Mouse (Mus musculus) lung, postnatal 14 days (tissue): Measurements from ENCODE around the gene Mab21l2.
A peak's percentile ranks its signal among the peaks of the same experiment; 100 is the strongest.

Source experiments
- DNase-seq: peaks from one replicate; pipeline ENCODE4 v3.0.0; 2021

Gene Mab21l2

DNA sequence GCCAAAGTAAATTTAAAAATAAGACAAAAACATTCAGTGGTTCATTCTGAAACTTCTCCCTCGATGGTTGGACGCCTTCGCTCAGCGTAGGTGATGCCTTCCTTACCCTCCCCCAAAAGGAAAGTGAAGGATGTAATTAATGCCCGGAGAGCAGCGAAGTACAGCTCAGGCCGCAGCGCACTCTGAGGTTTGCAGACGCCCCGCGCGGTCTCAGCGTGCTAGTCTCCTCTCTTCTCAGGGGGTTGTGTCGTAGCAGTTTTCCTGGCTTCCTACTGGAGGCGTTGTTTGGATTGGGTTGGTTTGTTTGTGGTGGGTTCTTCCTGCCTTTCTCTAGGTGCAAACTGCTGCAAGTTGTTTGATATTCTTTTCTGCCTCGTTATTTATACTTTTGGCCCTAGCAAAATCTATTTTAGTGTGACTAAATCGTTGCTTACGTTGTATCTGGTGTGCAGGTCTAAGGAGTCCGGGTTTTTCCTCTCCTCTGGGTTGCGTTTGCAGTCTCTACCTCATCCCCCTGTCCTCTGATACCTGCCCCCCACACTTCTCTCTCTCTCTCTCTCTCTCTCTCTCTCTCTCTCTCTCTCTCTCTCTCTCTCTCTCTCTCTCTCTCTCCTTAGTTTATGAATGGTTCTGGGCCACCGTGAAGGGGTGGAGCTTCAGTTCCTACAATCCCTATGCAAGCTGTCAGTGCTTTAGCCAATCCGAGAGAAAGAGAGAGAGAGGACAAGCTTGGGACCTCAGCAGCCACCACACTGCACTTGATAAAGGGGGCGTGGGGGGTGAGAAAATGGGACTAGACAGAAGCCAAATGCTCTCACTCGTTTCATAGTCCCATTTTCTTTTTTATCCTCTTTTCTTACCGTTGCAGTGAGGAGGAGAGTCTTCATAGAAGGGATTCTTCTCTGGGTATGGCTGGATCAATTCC lies at the start of gene Mab21l2:
Mab21l2 (minus strand) TSS at position 539 of the 925 bp plus-strand sequence.
- no peak for DNase-seq

DNA sequence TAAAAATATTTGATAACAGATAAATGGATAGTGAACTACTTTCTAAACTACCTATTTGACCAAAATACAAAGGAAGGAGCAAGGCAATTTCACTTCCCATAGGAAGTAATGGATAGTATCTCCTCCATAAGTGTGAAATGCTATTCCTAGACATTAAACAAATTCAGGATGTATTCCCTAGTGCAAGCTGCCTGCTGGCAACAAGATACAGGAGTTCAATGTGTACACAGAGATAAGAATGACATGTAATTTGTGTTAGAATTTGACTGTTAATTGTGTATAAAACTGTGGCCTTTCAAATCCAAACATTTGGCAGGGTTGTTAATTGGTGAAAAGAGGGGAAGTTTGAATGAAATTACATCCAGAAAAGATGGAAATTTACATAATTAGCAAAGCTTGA lies 26.9 kb upstream of the Mab21l2 start:
- no peak for DNase-seq

DNA sequence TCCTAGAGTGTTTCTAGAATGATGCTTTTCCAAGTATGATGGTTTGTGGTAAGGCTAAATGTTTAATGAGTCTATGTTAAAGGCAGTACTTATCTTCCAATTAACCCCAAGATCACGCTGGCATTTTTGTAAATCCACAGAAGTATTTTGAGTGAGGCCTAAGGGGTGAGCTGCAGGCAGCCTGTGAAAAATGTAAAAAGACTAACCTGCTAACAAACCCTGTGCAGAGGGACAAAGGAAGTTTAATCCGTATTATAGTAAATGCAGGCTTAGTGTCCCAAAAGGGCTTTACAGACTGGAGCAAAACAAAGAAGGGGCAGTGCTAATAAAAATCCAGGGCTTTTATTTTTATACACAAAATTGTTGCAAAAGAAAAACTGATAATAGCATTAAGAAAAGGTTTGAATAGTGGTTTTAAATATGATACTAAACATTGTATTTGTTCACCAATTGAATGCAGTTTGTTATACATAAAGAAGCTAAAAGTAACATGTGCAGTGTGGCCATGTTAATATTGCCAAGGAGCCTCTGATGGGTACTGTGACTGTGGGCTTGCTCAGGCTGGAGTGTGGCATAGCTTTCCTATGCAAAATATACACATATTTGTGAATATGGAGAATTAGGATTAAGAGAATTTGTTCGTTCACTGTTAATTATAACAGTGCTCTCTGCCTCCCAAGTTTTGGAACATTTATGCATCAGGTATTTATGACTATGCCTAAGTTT lies 24.3 kb upstream of the Mab21l2 start:
- no peak for DNase-seq

DNA sequence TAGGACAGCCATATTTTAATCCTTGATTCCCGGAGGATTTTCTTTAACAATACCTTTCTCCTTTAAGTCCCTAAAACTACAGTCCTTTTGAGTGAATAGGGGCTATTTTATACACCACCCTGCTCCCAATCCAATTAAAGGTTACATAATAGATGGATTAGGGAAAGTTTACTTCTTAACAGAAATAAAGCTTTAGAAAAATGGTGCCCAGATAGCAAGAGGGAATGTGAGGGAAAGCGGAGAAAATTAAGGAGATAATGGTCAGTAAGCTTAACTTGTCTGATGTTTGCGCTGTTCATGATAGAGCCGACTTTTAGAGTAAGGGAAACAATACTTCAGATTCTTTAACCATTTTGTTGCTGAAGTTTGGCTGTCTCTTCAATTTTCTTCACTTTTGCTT lies 23.1 kb upstream of the Mab21l2 start:
- DNase-seq = no peak

DNA sequence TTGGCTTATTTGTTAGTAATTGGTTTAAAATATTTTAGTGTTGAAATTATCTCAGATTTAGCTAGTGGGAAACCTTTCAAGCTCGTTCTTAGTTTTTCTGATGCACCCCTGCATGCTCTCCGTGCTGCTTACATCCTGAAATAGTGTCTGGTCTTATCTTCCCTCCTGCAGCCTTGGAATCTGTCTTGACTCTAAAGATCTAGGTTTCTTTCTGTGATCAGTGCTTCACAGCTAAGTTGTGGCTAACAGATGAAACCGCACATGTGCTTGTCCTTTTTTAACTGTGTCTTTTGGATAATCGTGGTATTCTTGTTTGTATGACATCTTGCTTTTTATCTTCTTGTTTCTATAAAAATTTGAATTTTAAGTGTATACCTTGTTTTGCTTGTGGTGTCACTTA lies 18.9 kb upstream of the Mab21l2 start:
- DNase-seq = no peak

DNA sequence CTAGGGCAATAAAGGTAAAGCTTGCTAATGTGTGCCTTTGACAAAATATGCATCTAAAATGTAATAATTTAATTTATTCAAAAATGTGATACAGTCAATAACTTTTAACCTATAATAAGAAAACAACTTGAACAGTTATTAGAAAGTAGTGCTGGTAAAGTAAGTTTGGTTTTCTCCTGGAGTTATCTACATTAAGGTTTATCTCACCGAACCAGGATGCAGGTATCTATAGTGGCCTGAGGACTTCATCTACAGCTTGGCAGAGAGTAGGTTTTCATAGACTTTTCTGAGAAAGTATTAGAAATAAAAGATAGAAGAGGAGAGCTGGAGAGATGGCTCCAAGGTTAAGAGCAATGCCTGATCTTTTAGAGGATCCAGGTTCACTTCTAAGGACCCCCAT lies 13.0 kb upstream of the Mab21l2 start:
- no peak for DNase-seq

DNA sequence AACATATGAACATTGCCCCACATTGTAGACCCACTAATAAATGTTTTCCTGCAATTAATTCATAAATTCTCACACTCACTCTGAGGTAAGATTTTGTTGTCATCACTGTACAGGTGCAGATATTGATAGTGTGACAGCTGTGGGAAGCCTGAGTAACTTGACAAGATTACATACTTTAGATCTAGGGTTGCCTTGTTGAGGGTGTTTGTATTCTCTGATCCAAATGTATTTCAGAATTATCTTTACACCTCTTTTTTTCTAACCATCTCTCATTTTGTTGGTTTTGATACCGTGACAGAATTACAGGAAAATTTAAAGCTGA lies 12.6 kb upstream of the Mab21l2 start:
- no peak for DNase-seq

DNA sequence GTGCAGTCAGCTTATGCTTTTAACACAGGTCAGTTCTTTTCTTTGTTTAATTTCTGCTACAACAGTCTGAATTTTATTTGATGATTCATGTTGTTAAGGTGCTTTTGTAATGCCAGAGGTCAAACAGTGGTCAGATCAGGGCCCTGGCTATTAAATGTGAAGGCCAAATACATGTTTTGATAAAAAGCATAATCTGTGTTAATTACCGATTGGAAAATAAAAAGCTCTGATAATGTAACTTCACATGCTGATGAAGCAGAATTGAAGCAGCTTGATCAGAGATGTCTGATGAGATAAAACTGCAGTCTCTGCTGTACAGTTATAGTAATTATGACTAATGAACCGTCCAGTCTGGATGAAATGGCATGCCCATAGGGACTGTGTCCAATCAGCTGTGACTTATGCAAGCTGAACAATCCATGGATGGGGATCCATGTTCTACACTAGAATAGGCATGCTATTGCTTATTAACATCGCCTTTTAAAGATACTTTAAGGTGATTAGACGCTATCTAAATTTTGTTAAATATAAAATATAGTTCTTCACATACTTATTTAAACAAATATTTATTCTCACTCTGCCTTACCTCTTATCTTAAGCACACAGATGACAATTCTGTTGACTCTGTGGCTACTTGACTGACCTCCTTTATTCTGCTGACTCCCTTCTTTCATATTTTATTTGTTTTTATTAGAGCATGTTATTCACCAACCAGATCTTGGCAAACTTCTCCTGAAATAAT lies 12.0 kb upstream of the Mab21l2 start:
- no peak for DNase-seq

DNA sequence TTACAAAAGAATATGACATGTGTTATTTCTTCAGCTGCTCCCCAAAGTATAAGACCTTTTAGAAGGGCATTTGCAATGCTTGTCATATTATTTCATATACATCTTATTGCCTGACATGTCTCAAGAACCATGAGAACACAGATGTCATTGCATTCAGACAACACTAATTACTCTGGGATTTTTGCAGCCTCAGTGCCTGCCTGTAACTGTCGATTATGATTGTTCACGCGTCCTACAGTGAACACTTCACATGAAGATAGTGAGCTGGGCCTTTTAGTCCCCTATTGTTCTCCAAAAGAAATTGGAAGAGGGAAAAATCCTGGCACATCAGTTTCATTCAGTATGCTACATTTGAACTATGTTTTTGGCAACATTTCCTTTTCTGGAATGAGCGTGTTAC lies 11.2 kb upstream of the Mab21l2 start:
- no peak for DNase-seq

DNA sequence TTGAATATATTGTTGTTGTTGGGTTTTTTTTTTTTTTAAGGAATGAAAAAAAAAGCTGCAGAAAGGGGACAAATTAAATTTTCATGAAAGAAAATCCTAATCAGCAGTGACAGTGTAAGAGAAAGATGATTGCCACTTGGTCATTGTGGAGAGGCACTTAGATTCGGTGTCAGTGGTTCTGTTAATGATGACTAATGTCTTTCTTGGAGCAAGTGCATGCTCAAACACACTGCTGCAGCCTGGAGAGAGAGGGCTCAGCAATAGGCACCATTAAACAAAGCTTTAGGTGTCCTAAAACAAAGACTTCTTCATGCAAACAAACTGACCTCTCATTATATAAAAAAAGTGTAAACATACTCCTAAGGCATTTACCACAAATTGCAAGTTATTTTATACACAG lies 10.5 kb upstream of the Mab21l2 start:
- no peak for DNase-seq

DNA sequence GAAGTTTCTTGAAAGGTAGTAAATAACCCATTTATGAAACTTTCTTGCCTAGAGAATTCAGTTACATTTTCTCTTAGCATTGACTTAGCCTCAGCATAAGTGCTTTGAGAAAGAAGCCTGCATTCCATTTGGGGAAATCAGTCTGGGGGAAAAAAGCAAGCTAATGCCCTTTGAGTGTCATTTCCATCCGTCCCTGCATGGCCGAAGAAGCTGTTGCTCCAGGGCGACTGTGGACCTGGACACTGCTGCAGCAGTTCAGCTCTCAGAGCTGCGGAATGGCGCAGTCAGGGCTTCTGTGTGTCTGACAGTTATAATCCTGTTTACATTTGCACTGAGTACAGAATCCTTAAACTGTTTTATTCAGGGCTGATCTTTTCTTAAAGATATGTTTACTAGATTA lies 3.7 kb upstream of the Mab21l2 start:
- DNase-seq = no peak

DNA sequence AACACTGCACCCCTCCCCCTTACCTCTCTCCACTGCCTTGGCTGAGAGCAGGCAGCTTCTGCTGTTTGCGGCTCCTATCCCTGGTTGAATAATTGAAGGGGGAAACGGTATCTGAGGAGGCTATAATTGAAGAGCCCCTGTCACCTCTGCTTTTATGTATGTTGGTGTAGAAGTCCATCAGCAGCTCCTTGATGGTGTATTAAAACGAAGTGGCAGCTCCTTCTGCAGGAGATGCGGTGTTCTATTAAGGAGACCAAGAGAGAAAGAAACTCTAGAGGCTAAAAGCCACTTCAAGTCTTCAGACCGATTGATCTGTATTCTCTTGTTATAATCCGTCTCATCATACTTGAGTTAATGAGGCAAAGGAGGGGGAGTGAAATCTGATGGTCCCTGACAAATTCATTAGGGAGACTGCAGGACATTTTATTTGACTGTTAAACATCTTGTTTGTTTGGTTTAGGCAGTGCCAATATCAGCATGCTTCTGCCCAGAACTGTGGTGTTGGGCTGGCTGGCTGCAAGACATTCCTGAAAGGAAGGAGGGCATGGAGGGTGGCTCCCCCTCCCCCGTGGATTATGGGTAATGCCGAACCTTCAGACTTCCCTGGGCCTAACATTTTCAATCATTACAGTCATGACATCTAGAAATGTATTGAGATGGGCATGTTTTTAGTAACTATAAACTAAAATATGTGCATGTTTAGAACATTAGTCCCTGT lies 2.7 kb upstream of the Mab21l2 start:
- no peak for DNase-seq

DNA sequence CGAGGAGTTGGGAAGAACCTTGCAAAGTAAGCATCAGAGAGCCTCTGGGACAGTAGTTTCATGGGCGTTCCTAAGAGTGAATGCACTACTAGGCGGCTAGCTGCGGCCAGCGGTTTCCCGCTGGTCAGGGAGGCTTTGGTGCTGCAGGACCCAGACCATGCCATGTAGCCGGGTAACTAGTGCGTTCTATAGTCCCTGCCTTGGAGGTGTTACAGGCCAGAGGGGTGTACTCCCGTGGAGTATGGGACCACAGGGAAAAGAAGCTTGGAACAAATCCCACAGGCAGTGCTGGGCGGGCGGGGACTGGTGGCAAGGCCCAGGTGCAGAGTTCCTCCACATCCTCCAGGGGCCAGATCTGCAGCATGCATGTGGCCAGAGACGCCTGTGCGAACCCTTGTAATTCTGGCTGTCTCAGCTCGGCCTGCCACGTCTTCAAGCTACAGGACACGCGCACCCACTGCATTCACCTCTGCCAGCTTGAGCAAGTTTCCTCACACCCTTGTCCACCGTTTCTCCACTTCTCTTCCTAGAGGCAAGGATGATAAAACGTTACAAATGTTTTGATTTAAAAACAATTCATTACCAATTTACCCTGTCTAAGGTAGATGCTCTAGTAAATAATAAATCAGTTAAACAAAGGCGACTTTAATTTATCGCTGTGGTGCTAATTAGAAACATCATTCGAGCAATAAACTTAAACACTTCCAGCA lies 2.0 kb upstream of the Mab21l2 start:
- no peak for DNase-seq

DNA sequence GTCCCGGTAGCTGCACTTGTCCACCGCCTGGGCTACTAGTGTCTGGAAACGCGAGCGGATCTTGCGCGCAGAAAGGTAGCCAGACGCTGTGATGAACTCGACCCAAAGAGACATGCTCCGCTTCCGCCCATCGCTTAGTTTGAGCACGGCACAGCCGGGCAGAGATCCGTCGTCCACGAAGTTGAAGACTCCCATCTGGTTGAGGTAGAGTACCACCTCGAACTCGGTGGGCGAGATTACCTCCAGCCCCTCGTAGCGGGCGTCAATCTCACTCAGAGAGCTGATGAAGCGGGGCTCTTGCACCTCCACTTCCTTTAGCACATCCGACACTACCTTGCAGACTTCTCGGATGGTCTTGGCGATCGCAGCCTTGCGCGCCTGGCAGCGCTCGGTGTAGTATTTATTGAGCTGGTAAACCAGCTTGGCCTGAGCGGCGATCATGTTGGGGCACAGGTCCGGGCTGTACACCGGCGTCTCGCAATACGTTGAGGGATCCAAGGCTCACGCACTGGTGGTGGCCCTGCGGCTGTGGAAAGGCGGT lies 1.1 kb downstream of the Mab21l2 start:
- DNase-seq = no peak

DNA sequence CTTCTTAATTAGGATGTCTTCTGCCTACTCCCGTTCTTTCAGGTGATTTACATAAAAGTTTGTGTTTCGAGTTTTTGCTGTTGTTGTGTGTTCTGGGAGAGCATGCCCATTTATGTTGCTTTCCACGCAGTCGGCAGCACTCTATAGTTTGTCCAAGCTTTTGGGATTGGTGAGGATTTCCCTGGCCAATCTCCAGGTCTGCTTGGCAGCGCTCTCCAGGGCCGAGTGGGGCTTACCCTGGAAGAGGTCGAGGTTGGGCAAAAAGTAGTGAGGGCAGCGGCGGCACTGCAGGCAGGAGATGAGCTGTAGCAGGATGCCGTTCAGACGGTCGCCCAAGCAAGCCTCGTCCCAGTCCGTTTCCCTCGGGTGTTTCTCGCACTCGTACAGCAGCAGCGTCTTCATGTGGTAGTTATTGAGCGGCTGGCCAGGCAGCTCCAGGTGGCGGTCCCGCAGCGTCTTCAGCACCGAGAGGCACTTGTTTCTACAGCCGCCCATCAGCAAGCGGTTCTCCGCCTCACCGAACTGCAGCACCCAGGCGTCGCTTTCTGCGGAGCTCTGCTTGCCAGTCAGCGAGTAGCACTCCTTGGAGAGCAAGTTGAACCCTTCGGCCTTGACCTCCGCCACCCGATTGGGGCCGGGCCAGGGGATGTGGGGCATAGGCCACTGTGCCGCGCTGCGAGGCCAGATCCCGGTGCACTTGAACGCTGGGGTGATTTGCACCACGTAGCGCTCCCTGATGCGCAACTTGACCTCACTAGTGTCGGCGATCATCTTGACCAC lies 1.8 kb downstream of the Mab21l2 start:
- DNase-seq = peak; percentile 32

DNA sequence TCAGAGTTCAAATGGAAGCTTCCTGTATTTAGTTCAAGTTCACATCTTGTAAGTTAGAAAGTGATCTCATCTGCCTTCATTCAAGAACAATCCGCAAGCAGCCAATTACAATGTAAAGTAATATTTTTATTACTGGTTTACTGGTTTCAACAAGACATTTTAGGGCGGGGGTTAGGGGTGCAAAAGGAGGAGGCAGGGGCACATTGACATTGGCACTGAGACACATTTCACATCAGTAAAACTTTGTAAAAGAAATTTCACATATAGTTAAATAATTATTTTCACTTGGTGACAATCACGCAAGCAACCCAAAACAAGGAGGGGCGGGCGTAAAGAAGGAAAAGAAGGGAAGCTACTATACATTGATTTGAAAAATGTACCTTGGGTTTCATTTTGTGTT lies 2.5 kb downstream of the Mab21l2 start:
- DNase-seq = no peak

DNA sequence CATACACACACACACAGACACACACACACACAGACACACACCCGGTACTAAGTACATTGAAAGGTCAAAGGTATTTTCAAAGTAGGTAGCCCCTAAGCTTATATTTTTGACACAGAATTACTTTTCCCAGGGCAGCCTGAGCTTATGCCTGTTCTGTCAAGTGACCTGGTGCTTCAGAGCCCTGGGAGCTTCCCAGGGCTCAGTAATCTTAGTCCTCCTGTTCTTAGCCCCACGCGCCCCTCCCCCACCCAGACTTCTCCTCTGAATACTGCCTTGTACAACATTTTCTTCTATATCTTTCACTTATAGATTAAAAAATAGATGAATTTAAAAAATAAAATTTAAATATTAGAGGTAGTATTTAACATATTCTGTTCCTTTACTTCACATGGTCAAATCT lies 3.6 kb downstream of the Mab21l2 start:
- DNase-seq = no peak

DNA sequence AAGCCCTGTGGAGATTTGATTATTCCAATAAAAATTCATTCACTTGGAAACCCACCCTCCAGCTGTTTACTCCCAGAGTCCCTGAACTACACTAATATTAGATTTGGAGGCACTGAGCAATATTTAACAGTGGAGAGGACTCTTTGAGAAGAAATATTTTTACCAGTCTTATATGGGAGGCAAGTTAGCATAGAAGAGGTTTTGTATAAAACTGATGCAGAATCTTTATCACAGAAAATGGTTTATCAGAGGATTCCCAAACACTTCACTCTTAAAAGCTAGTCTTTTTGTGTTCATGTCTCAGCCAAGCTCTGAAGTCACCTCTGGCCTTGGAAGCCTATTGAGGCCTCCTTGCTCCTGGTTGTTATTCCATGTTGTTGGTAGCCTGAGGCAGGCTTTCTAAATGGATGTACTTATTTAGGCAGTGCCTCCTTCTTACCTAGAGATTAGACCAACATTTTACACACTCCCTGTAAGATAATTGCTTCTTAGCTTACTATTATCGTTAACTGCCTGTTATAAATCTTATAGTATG lies 6.5 kb downstream of the Mab21l2 start:
- no peak for DNase-seq

DNA sequence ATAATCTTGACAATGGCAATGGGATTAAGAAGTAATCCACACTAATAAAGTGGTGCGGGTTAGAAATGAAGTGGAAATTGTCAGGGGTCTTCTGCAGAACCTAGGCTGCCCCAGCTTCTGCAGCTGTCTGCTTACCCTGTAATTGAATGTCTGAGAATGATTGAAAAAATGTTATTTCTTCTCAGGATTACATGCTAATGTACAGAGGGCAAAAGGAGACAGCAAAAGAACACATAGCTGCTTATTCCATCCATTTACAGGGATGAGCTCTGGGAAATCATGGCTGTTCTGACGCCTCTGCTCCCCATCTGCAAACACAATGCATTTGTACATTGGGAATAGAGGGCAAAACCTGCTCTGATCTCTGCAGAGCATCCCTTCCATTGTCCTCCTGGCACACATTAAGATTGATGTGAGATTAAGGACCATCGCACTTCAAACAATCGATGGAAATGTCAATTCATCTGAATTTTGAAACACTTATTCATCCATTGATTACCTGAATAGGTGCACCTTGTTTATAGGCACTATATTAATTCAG lies 7.3 kb downstream of the Mab21l2 start:
- DNase-seq = no peak

DNA sequence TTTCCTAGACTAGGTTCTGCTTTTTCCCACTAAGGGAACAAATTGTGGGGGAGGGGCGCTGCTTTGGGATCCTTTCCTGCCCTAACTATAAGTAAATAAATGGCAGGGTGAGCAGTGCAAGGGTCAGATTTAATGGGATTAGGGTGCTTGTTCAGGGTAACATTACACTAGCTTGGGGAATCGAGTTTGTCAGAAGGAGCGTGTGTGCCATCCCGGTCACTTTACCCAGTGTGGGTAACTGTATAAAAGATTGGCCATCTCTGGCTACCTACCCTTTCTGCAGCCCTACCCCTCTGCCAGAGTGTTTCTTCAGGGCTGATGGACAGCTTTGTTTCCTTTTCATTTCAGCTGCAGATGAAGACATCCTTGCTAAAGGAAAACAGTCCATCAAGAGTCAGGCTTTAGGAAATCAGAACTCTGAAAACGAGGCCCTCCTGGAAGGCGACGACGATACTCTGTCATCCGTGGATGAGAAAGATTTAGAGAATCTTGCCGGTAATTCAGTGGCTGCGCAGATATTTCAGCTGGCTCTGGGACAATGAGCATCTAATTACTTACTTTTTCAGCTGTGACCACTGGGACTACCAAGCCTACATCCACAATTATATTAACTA lies 8.8 kb downstream of the Mab21l2 start:
- no peak for DNase-seq
